Mouse (Mus musculus): Measurements from ENCODE around the gene Fam13c. TPM values are rescaled to one million over a fixed set of nuclear protein-coding genes. Genes with fewer than 3 reads are reported as not detected.
A peak's percentile ranks its signal among the peaks of the same experiment; 100 is the strongest.

Gene Fam13c
- total RNA-seq, 1 experiment from 2014 or later, result not detected

DNA sequence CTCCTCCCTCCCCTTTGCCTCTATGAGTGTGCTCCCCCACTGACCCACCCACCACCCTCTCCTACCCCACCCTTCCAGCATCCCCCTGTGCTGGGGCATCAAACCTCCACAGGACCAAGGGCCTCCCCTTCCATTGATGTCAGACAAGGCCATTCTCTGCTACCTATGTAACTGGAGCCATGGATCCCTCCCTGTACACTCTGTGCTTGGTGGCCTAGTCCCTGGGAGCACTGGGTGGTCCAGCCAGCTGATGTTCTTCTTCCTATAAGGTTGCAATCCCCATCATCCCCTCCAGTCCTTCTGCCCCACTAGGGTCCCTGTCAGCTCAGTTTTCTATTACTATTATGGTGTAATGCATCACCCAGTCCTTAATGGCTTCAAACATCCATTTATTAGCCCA is 65.1 kb downstream of the Fam13c start:
- no peak for ATAC-seq (replicated peaks in 1 of 2; ENCODE audit: insufficient read depth in 1 of 2, low FRiP score in 2 of 2, low TSS enrichment in 1 of 2, low read depth in 1 of 2, poor library complexity in 2 of 2, severe bottlenecking in 2 of 2)

DNA sequence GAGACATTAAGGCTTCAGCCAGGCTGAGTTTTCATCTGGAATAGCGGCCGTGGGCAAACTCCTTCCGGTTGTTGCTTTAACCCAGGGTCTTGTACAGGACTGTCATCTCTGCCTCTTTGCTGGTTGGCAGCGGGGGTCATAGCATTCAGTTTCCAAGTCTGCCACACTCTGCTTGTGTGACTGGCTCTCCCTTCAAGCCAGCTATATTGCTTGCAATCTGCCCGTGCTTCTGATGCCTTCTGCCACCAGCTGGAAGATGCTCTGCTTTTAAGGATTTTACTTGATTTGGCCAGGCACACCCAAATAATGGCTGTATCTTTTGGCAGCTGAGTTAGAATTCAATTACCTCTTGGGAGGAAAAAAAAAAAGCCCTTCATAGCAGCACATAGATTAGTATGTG is 65.6 kb downstream of the Fam13c start:
- no peak for ATAC-seq (replicated peaks in 1 of 2; ENCODE audit: insufficient read depth in 1 of 2, low FRiP score in 2 of 2, low TSS enrichment in 1 of 2, low read depth in 1 of 2, poor library complexity in 2 of 2, severe bottlenecking in 2 of 2)

DNA sequence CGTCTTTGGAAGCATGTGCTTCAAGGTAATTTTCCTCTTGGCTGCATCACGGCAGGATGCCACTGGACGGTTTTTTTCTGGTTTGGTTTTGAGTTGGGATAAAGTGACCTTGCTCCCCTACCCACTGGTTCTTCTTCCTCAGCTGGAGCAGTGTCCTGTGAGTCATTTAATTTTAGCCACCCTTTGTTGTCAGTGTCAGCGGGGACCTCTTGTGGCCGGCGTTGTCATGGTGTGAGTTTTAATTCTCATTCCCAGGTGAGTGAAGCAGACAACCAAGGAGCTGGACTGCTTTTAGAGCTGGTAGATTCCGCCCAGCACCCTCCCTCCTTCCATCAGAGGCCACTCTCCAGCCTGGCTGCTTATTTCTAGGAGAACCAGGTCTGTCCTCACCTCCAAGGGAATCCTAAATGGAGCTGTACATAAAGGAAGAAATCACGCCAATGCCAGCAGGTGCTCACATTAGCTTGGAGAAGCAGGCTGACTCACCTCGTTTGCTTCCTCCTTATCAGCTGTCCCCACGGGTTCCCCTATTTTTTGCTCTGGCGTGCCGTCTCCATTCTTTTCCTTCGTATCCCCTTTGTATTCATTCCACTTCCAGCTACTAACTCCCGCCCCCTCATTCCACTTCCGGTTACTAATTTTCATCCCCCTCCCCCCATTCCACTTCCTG is 66.4 kb downstream of the Fam13c start:
- no peak for ATAC-seq (replicated peaks in 1 of 2; ENCODE audit: insufficient read depth in 1 of 2, low FRiP score in 2 of 2, low TSS enrichment in 1 of 2, low read depth in 1 of 2, poor library complexity in 2 of 2, severe bottlenecking in 2 of 2)

DNA sequence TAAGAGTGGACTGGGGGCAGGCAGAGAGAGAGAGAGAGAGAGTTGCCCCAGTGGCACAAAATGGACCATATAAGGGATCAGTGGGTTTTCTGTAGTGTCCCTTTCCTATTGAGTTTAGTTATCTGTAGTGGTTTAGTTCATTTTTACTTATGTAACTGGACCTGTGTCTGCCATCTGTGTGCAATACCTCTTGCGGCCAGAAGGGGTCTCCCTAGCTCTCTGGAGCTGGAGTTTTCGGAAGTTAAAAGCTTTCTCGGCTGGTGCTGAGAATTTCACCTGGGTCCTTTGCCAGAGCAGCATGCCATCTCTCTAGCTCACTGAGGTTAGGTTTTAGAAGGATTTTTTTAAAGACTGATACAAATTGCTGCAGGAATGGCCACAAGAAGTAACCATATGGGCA is 67.6 kb downstream of the Fam13c start:
- no peak for ATAC-seq (replicated peaks in 1 of 2; ENCODE audit: insufficient read depth in 1 of 2, low FRiP score in 2 of 2, low TSS enrichment in 1 of 2, low read depth in 1 of 2, poor library complexity in 2 of 2, severe bottlenecking in 2 of 2)

DNA sequence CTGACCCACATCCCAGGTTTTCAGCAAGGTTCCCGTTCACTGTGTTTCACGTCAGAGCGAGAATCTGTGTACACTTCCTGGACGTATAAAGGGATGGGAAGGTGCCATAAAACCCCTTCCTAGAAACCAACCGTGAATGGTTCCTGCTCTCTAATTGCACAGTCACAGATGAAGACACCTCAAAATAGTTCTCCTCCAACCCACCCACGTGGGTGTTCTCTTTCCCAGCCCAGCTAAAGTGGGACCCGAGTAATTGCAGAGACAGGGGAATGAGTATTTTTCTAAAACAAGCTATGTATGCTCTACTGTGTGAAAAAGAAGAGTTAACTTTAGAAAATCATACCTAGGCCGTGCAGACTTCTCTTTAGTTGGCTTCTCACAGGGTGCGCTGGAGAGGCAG is 74.6 kb downstream of the Fam13c start:
- ATAC-seq (replicated peaks in 1 of 2; ENCODE audit: insufficient read depth in 1 of 2, low FRiP score in 2 of 2, low TSS enrichment in 1 of 2, low read depth in 1 of 2, poor library complexity in 2 of 2, severe bottlenecking in 2 of 2), result no peak

DNA sequence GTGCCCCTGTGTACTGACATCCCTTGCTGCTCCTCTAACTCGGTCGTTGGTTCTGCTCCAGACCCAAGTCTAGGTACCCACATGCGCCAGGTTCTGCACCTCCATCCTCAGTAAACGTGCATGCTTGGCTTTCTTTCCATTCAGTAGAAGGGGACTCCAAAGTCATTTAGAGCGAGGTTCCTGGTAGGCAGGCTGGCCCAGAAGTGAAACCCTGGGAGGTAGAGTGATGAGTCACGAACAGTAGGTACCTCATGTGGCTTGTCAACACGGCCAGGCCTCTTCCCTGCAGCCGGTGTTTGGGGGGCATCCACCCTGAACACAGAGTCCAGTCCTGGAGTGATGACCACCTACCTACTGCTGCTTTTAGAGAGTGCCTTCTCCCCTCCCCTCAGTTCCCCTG is 76.4 kb downstream of the Fam13c start:
- no peak for ATAC-seq (replicated peaks in 1 of 2; ENCODE audit: insufficient read depth in 1 of 2, low FRiP score in 2 of 2, low TSS enrichment in 1 of 2, low read depth in 1 of 2, poor library complexity in 2 of 2, severe bottlenecking in 2 of 2)

DNA sequence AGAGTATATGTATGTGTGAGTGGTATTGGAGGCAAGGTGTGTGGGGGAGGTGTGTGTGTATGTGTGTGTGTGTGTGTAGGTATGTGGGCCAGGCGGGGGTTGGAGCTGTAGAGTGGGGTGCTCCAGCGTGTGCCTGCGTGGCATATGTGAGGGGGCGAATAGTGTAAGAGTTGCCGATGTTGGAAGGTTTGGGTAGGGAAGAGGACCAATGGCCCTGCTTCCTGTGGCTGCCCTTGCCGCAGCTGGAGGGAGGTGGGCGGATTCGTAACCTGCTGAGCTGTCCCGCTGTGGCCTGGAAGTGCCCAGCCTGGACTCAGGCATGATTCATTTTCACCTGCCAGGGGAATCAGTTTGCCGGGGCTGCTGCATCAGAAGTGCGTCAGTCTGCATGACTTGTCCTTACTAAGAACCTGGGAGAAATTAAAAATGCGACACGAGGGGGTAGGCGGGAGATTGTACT is 79.4 kb downstream of the Fam13c start:
- ATAC-seq (replicated peaks in 1 of 2; ENCODE audit: insufficient read depth in 1 of 2, low FRiP score in 2 of 2, low TSS enrichment in 1 of 2, low read depth in 1 of 2, poor library complexity in 2 of 2, severe bottlenecking in 2 of 2), result no peak

DNA sequence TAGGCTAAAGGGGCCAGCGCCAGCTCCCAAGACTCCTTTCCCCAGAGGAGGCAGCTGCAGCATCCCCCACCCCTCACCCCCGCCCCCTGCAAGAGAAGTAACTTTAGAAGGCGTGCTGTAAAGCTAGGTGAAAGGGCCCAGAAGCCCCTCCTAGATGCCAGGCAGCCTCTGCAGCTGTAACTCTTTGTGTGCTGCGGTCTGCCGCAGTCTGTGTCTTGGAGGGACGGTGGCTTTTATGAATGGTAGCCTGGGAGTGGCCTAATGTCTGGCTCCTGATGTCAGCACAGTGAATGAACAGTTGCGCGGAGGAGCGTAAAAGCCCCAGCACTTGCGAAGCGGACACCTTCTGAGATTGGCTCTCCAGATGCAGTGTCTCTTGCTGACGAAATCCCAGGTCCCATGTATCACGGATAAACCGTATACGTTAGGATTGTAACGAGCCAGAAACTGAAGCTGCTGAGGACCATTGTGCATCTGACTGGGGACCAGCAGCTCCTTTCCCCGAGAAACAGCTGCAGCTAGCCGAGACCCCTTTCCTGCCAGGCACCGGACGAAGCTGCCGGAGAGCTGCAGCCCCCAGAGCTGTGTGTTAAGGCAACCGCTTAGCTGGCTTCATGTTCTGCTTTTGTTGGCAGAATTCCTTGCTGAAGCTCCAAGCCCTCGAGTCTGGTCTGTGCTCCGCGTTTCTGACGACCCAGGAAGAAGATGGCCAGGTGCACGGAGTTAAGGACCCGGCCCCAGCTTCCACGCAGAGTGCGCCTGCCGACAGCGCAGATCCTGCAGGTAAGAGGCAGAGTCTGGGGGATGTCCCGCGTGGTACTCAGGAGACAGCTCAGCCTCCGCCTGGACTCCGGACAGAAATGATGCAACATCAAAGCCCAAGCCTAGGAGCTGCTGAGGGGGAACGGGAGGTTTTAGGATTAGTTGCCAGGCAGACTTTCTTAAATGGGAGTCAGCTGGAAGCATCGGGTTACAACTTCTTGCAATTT is 80.2 kb downstream of the Fam13c start:
- ATAC-seq (replicated peaks in 1 of 2; ENCODE audit: insufficient read depth in 1 of 2, low FRiP score in 2 of 2, low TSS enrichment in 1 of 2, low read depth in 1 of 2, poor library complexity in 2 of 2, severe bottlenecking in 2 of 2), result peak; percentile 22 to 32; a peak in 2 of 4 replicates

DNA sequence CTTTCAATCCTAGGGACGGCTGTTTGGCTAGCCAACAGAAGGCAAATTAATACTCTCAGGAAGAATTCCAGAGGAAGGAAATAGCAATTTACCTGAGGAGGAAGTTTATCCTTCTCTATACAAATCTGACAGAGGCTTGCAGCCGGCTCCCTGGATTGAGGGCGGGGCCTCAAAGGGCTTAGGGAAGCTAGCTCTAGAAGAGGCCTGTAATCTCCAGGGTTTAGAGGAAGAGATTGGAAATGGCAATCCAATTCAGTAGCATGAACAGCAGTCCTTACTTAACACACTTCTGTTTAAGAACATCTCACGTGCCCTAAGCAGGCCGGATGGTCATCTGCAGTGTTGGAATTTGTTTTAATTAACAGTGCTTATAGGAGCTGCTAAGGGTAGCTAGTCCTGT is 81.1 kb downstream of the Fam13c start:
- no peak for ATAC-seq (replicated peaks in 1 of 2; ENCODE audit: insufficient read depth in 1 of 2, low FRiP score in 2 of 2, low TSS enrichment in 1 of 2, low read depth in 1 of 2, poor library complexity in 2 of 2, severe bottlenecking in 2 of 2)

DNA sequence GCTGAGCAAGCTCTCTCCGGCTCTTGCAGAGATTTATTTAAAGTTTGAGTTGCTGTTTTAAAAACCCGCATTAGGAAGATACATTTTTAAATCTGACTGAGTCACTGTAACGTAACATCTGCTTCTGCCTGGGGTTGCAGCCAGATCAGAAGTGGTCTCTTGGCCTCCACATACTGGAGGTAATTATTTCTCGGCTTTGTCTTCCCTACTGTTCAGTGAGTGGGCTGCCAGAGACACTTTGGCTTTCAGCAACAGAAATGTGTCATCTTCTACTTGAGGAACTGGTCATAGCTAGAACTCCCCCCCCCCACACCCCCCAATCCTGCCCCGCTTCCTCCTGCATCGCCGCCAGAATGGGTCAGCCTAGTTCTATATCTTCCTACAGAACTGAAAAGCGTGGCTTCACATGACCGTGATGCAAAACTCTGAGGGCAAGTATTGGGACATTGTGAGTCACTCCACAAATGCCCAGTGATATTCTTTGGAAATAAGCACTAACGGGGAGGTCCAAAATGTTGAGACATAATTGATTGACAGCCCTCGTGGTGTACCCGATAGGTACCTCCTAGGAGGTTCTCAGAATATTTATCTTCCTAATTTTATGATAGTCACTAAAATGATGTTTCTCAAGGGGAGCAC is 90.0 kb downstream of the Fam13c start:
- no peak for ATAC-seq (replicated peaks in 1 of 2; ENCODE audit: insufficient read depth in 1 of 2, low FRiP score in 2 of 2, low TSS enrichment in 1 of 2, low read depth in 1 of 2, poor library complexity in 2 of 2, severe bottlenecking in 2 of 2)

DNA sequence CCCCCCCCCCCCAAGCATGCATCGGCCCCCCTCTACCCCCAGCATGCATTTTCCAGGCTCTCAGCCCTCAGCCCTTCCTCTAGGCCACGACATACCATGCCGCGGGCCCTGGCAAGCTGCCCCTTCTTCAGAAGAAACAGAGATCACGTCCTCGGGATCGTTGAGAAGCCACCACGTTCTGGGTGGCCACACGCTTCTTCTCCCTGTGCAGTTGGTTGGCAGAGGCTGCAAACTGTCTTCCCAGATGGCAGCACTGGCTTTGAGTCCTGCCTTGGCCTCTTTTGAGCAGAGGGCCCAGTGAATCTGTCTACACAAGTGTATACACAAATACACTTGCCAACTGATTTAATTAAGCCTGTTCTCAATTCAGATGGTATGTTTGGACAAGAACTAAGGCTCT is 92.0 kb downstream of the Fam13c start:
- no peak for ATAC-seq (replicated peaks in 1 of 2; ENCODE audit: insufficient read depth in 1 of 2, low FRiP score in 2 of 2, low TSS enrichment in 1 of 2, low read depth in 1 of 2, poor library complexity in 2 of 2, severe bottlenecking in 2 of 2)

DNA sequence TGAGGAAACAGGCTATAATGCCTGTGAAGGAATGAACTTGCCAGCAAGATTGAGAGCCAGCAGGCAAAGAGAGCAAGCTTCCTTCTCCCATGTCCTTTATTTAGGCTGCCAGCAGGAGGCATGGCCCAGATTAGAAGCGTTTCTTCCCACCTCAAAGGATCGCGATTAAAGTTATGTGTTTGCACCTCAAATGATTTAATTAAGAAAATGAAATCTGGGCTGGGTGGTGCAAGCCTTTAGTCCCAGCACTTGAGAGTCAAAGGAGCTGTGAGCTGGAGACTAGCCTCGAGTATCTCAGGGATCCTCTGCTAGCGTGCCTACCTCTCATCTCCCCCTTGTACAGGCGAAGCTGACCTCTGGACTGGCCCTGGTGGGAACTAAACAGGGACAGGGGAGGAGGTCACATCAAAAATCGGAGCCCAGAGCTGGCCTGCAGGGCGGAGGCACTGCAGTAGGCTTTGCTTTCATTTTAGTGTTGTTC is 93.1 kb downstream of the Fam13c start:
- ATAC-seq (replicated peaks in 1 of 2; ENCODE audit: insufficient read depth in 1 of 2, low FRiP score in 2 of 2, low TSS enrichment in 1 of 2, low read depth in 1 of 2, poor library complexity in 2 of 2, severe bottlenecking in 2 of 2), result no peak

DNA sequence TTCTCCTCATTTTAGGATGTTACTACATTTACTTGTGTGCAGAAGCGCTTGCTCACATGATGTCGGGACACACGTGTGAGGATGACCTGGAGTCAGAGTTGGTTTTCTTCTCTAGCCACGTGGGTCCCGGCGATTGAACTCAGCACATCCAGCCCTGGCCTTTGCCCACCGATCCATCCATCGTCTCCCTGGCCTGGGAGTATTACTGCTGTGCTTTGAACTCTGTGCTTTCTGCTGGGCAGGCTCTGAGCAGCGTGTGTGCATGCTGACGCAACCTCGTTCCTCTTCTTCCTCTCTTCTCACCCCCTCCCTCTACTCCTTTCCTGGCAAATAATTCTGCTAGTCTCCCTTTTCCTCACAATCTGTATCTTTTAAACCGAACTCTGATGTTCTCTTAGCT is 93.7 kb downstream of the Fam13c start:
- ATAC-seq (replicated peaks in 1 of 2; ENCODE audit: insufficient read depth in 1 of 2, low FRiP score in 2 of 2, low TSS enrichment in 1 of 2, low read depth in 1 of 2, poor library complexity in 2 of 2, severe bottlenecking in 2 of 2), result no peak

DNA sequence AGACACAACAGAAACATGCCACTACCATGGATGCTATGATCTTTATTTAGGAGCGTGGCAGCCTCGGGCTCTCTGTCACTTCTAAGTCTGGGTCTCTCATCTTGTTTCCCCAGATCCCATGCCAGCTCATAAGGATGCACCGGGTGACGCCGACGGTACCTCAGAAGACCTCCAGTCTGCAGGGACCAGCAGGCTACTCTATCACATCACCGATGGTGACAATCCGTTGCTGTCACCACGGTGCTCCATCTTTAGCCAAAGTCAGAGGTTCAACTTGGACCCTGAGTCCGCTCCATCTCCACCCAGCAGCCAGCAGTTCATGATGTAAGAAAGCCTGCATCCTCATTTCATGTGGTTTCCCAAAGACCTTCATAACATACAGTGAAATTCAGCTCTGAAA is 94.3 kb downstream of the Fam13c start:
- no peak for ATAC-seq (replicated peaks in 1 of 2; ENCODE audit: insufficient read depth in 1 of 2, low FRiP score in 2 of 2, low TSS enrichment in 1 of 2, low read depth in 1 of 2, poor library complexity in 2 of 2, severe bottlenecking in 2 of 2)

DNA sequence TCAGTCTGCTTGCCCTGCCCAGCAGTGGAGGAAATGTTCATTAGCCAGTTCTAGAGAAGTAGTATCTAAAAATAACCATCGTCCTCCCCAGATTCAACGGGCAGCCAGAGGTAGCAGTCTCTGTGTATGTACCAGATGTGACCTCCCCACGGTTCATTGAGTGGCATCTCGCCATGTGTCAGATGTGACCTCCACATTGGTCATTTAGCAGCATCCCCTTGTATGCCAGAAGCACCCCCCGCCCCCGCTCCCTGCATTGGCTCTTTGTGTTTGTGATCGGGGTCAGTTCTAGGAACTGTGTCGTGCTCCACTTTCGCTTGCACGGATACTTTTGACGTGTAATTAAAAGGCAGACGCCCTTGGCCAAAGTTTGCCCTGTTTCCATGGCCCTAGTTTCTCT is 95.1 kb downstream of the Fam13c start:
- no peak for ATAC-seq (replicated peaks in 1 of 2; ENCODE audit: insufficient read depth in 1 of 2, low FRiP score in 2 of 2, low TSS enrichment in 1 of 2, low read depth in 1 of 2, poor library complexity in 2 of 2, severe bottlenecking in 2 of 2)

DNA sequence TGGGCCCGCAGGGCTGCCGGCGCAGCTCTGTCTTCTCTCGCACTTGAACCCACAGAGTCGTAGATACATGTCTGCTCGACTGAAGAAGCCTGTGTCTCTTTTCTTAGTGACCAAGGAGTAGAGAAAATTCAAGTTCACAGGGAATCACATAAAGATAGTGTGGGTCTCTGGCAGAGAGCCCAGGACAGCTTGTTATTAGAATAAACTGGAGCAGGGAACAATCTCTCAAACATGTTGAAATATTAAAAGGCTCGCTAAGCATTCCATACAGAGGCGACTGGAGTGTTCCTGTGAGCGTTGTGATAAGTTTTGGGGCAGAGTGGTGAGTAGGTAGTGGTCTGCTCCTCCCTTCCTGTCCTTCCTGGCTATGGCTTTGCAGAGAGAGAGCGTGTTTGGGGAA is 97.4 kb downstream of the Fam13c start:
- ATAC-seq (replicated peaks in 1 of 2; ENCODE audit: insufficient read depth in 1 of 2, low FRiP score in 2 of 2, low TSS enrichment in 1 of 2, low read depth in 1 of 2, poor library complexity in 2 of 2, severe bottlenecking in 2 of 2), result no peak

DNA sequence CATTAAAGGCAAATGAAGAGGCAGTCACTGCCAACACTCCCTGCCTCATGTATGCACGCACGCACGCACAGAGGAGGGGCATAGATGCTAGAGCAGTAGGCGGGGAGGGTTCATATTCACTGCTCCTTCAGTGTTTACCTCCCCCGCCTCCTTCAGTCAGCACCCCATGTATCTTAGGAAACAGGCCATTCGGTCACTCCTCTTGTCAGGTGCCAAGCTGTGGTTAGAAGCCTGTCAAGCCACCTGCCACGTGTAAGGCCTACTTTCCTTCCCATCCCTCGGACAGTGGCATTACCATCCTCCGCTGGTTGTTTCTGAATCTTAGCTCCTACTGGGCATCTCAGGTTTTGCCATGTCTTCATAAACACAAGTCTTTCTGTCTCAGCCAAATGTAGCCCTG is 99.0 kb downstream of the Fam13c start:
- no peak for ATAC-seq (replicated peaks in 1 of 2; ENCODE audit: insufficient read depth in 1 of 2, low FRiP score in 2 of 2, low TSS enrichment in 1 of 2, low read depth in 1 of 2, poor library complexity in 2 of 2, severe bottlenecking in 2 of 2)

All from hematopoietic stem cell, adult 5-6 weeks (primary cell).